Mouse (Mus musculus) yolk sac, embryonic 10.5 days (tissue): Measurements from ENCODE around the gene Etfrf1.

ENCODE experiments used
- DNase-seq: peaks from one replicate; pipeline ENCODE4 v3.0.0-alpha.2; 2017; ENCODE audit warnings: low spot score

The Etfrf1 gene

DNA sequence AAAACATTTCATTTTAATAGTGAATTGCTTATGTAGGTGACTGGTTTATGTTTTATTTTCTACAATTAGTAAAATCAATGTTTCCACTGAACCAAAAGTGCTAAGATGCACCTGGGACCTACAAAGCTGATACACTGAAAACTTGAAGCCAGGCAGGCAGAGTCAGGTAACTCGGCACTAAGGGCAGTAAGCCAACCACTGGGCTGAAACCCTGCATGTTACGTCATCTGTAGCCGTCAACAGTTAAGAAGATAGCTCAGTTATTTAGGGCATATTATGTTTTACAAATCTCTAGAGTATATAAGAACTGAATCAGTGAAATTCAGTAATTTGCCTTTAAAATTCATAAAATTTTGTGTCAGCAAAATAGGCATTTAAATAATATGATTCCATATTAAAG is 15.4 kb downstream of the Etfrf1 start:
- DNase-seq = no peak

DNA sequence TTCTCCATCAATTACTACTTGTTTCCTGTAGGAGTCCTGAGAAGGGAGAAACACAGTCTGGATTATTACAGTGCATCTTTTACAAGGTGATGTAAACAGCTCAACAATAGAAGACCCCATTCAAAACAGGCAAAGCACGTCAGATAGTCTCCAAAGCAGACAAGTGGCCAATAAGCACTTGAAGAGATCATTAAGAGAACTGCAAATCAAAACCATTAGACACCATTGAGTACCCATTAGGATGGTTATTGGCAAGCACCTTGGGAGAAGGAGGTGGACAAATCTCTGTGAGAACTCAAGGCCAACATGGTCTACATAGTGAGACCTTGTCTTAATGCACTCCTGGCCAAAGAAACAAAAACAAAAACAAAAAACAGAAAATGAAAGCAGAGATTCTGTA is 23.5 kb downstream of the Etfrf1 start:
- no peak for DNase-seq

DNA sequence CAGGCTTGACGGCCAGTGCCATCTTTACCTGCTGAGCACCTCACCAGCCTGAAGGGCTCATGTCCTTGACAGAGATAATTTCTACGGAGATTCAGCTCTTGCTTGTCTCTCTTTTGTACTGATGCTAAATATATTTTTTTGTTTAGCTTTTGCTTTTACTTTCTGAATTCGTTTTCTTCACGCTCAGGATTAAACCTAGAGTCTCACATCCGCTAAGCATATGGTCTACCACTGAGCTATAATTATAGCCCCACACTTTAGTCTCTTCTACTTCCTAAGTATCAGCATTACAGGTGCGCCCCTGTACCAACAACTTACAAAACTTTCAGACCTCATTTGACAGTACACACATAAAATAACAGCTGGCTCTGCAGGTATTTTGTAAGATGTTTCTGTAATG is 24.4 kb downstream of the Etfrf1 start:
- no peak for DNase-seq

DNA sequence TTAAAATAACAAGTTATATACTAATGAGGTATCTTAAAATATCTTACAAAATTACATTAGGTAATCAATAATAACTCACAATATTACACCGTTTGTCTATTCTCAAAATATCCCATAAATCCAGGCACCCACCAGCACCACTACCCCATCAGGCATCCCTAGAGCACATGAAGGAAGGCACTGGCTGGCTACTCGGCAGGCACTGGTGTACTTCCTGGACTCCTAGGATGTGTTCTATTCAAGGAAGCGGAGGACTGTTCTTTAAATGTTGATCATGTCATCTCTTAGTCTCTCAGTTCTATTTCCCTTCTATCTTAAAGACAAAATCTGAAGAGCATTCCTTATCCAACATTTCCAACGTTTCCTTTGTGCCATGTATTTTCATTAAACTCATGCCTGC is 26.2 kb downstream of the Etfrf1 start:
- no peak for DNase-seq

DNA sequence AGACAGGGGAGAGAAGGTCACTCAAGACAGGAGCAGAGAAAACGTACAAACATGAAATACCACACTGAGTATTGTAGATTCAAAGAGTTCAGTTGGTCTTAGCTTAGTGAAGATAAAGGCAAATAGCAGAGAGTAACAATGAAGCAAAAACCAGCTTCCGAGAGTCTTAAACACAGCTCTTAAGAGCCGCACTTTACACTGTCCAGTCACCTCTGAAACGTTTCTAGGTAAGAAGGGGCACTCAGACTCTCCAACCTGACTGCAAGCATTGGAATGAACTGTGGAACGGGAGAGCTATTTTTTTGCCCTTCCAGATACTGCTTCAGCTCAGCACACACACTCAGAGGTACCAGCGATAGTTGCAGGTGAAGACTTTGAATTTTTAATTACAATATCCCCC is 29.4 kb downstream of the Etfrf1 start:
- no peak for DNase-seq

DNA sequence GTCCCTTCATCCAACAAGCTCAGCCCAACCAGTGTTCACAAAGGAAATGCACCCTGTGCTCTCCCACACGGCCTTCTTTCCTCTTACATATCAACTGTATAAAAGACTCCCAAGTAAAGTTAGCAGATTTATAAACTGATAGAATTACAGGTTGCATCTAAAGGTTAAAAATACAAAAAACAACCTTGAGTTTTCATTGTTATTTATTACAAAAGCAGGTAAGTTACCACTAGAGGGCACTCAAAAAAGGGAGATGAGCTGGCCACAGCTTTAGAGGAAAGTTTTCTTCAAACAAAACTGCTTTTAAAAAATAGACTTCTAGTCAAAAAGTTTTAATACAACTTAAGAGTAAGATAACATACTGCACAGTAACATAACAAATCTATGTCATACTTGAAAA is 31.6 kb downstream of the Etfrf1 start:
- DNase-seq = no peak

DNA sequence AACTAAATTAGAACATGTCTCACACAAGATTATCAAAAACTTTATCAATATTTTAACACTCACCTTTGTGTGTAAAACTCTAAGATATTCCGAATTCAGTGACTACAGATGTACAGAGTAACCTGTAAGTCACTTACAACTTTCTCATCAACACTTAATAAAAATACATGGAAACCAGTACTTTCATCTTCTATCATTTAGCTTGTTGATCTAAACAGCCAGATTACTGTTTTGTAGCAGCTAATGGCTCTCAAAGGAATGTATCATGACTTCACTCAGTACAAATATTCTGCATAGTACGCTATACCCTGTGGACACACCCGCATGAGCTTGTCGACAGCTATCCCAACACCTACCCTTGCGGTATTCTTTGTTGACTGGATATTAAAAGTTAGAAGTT is 35.9 kb downstream of the Etfrf1 start:
- DNase-seq = no peak

DNA sequence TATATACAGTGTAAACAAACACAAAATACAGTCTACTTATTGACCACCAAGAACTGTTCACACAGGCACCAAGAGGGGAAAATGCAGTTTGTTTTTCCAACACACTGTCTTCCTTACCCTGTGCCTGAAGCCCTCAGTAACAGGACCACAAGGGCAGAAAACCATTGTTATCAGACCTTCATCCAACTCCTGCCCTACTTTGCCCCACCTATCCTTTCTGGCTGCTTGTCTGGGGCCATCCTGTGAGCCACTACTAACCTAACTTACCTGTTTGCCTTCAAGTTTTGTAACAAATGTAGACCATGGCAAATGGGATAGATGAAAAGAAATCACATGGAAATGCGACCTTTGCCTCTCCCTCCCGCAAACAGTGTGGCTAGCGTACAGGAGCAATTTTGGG is 37.0 kb downstream of the Etfrf1 start:
- no peak for DNase-seq

DNA sequence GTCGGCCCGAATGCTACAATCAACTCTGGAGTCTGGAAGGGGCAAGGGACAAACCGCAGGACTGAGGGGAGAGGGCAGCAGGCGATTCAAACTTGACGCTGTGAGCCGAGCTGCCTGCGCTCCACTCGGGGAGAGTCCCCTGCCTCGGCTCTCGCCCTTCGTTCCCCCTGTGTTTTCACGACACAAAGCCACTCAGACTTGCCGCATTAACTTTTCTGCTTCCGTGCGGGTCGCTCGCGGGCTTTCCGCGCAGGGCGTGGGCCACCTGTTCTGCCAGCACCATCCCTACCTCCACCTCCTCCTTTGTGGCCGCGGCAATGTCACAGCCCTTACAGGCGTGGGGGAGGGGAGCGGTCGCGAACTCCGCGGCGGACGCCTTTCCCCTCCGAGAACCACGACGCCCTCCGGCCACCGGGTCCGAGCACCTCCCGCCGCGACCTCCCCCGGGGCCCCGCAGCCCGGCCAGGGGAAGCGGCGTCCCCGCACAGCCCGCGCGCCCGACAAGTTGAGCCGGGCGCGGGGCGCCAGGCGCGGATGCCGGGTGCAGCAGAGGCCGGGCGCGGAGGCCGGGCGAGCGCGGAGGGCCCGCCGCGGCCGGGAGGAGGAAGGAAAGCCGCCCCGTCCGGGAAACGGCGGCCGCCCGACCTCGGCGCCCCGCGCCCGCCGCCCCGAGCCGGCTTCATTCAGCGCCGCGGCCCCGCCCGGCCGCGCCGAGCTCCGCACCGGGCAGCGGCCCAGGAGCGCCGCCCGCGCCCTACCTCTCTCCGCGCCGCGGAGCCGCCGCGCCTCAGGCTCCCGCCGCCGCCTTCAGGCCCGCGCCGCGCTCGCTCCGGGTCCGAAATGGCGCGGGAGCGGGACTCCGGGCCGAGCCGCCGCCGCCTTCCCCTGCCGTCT is 38.6 kb downstream of the Etfrf1 start:
- DNase-seq = peak; percentile 64

DNA sequence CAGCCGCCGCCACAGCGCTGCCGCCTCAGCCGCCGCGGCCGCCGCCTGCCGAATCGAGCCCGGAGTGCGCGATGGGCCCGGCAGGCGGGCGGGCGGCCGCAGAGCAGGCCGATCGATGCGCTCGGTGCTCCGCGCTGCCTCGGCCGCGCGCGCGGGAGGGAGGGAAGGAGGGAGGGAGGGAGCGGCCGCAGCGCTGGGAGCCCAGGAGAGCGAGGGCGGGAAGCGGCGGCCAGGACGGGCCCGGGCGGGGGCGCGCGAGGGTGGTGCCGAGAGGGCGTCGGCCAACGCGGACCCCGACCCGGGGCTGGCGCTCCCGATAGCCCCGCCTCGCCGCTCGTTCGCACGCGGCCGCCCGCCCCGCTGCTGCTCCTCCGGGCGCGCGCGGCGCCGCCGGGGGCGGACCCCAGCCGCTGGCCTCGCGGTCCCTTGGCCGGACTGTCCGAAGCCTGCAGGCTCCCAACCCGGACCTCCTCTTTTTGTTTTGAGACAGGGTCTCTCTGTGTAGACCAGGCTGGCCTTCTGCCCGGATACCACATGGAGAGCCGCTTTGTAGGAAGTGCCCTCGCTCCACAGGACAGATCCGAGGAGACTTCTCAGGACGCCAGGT is 39.4 kb downstream of the Etfrf1 start, which contains the start of gene Kras:
Gene Kras (minus strand): TSS at position 55 of the 607 bp plus-strand sequence.
- peak; percentile 94 for DNase-seq

DNA sequence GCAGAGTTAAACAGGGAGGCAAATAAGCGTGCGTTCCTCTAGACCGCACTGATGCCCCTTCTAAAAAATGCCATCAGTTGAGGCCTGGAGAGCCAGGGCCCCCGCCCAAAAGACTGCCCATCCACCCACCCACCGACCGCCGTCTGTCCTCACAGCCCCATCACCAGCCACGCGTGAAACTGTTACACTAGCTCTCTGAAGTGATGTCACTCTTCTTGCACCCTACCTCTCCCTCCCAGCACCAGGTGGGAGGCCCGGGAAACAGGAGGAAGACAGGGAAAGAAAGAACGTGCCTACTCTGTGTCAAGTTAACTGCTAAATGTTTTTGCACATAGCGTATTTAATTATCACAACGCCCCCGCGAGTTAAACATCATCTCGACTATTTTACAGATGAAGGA is 39.9 kb downstream of the Etfrf1 start:
- DNase-seq = no peak

DNA sequence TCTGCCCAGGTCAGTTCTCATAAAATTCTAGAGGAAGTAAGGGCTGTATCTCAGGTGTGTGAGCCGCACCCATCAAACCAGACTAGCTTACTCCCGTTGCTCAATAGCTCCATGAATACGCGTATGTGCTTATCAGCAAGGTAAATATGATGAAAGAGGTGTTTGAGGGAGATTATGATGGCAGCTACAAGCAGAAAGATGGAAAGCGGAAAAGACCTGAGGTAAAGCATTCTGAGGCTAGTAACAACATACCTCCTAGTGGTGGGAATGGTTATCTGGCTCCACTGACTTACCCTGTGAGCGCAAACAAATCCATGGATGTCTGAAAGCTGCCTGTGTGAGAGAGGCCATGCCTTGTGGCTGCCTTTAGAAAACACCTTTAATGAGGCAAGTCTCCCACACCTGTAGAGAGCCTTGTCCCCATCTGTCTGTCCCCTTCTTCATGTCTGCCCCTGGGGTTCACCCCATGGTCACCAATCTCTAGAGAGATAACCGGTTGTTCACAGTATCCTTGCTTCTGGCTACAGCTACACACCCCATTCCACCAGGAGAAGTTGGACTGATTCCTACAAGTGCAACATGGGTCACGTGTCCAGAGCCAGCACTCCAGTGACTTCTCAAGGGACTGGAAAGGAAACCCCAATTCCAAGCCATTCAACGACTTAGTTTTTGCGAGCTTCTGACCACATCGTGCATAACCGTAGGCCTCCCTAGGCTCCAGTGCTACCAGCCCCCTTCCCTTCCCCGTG is 45.2 kb downstream of the Etfrf1 start:
- DNase-seq = no peak

DNA sequence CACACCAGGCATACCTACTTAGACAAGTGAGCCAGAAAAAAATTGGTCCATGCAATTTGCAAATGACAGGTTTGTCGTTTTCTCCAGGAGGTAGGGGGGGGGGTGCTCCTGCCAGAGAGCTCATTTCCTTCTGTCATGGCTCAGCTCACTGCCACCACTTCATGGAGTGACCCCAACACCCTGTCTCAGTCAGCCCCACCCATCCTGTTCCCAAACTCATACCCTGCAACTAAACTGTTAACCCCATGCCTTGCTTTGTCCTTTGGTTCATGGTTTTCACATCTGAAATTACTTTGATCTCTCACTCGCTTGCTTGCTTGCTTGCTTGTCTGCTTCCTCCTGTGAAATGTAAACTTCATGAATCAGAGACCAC is 45.8 kb downstream of the Etfrf1 start:
- DNase-seq = no peak

DNA sequence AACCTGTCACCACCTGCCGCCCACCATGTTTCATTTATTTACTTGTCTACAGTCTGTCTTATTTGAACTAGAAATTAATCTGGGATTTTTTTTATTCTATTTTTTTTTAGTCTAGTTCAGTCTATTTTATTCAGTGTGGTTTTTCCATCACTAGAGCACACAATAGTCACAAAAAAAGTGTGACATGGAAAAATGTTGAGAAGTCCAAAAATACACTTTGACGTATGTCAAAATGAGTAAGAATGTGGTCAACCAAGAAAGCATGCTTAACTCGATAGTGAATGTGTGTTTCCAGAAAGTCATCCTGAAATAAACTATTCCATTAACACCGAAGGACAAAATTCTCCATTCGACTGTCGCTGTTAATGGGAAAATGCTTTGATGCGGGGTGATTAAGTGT is 51.4 kb downstream of the Etfrf1 start:
- DNase-seq = no peak
